Mouse (Mus musculus): ENCODE data around the gene Tapbp. TPM values are rescaled to one million over a fixed set of nuclear protein-coding genes. Genes with fewer than 3 reads are reported as not detected.
A peak's percentile ranks its signal among the peaks of the same experiment; 100 is the strongest.

Gene Tapbp
- polyA plus RNA-seq, 1 experiment from 2014 or later = 44.3 TPM

- no peak overlapping the region for H3K9ac ChIP-seq
- peaks cover 26% of the 10 kb centered on the region for H3K4me1 ChIP-seq (replicated peaks)
- no peak overlapping the region for H3K4me2 ChIP-seq
- 74% methylated on average over 17 of the region's 17 CpGs for WGBS
- no peaks in the 10 kb centered on the region for H3K9me3 ChIP-seq (replicated peaks)
- no peak overlapping the region for H3K4me3 ChIP-seq
- no peak for ATAC-seq (replicated peaks; ENCODE audit: insufficient number of reproducible peaks, insufficient read depth, low FRiP score, low read depth)
- peaks cover 5% of the 10 kb centered on the region; the same call in 1 of the 2 replicates for H3K36me3 ChIP-seq
- H3K27ac ChIP-seq = no peak overlapping the region
- H3K27me3 ChIP-seq = no peaks in the 10 kb centered on the region
Measured at GRCm38 (mm10) chr17:33926207-33926932, 10.7 kb downstream of the Tapbp start.

- Histone ChIP-seq H3K36me3 (peaks cover 19% of the 10 kb centered on the region), H3K9ac (peak overlapping the region; percentile 87), H3K4me2 (peak overlapping the region; percentile 87), H3K9me3 (replicated peaks) (no peaks in the 10 kb centered on the region), H3K27ac (peak overlapping the region; percentile 99; the same call in 1 of the 2 replicates), H3K4me1 (replicated peaks) (peaks cover 26% of the 10 kb centered on the region), H3K4me3 (peak overlapping the region; percentile 77), H3K27me3 (no peaks in the 10 kb centered on the region)
- no peak for ATAC-seq (replicated peaks; ENCODE audit: insufficient number of reproducible peaks, insufficient read depth, low FRiP score, low read depth)
- 51% methylated on average over 21 of the region's 21 CpGs for WGBS
Measured at GRCm38 (mm10) chr17:33928251-33928947, 12.7 kb downstream of the Tapbp start.

GRCm38 (mm10) chr17:33929371-33930279 is 13.9 kb downstream of the Tapbp start, which contains the start of gene Rgl2:
TSS of gene Rgl2 (plus strand) at chr17:33929543.
- Histone ChIP-seq H3K27me3 (no peaks in the 10 kb centered on the region), H3K4me1 (replicated peaks) (peaks cover 26% of the 10 kb centered on the region), H3K36me3 (peaks cover 28% of the 10 kb centered on the region), H3K4me2 (peak within 1 kb of the TSS; percentile 87), H3K4me3 (peak within 1 kb of the TSS; percentile 77), H3K9me3 (replicated peaks) (no peaks in the 10 kb centered on the region), H3K9ac (peak within 1 kb of the TSS; percentile 87), H3K27ac (peak within 1 kb of the TSS; percentile 99)
- WGBS = under 1% methylated on average over 73 of the region's 80 CpGs
- ATAC-seq (replicated peaks; ENCODE audit: insufficient number of reproducible peaks, insufficient read depth, low FRiP score, low read depth) = peak; percentile 85

- no peaks in the 10 kb centered on the region for H3K27me3 ChIP-seq
- peak overlapping the region; percentile 77 for H3K4me3 ChIP-seq
- H3K4me2 ChIP-seq = peak overlapping the region; percentile 87
- H3K4me1 ChIP-seq (replicated peaks) = peaks cover 26% of the 10 kb centered on the region
- WGBS = under 1% methylated on average over 44 of the region's 45 CpGs
- H3K27ac ChIP-seq = peak overlapping the region; percentile 99
- H3K36me3 ChIP-seq = peaks cover 29% of the 10 kb centered on the region
- H3K9ac ChIP-seq = peak overlapping the region; percentile 87
- no peaks in the 10 kb centered on the region for H3K9me3 ChIP-seq (replicated peaks)
- no peak for ATAC-seq (replicated peaks; ENCODE audit: insufficient number of reproducible peaks, insufficient read depth, low FRiP score, low read depth)
Measured at GRCm38 (mm10) chr17:33930280-33931158, 14.8 kb downstream of the Tapbp start.

- Histone ChIP-seq H3K4me3 (peak overlapping the region; percentile 77), H3K27ac (no peak overlapping the region), H3K27me3 (no peaks in the 10 kb centered on the region), H3K4me2 (peak overlapping the region; percentile 87), H3K4me1 (replicated peaks) (peaks cover 26% of the 10 kb centered on the region), H3K9me3 (replicated peaks) (no peaks in the 10 kb centered on the region), H3K36me3 (peaks cover 31% of the 10 kb centered on the region), H3K9ac (peak overlapping the region; percentile 87; the same call in 1 of the 2 replicates)
- 48% methylated on average over 18 of the region's 18 CpGs for WGBS
- no peak for ATAC-seq (replicated peaks; ENCODE audit: insufficient number of reproducible peaks, insufficient read depth, low FRiP score, low read depth)
Measured at GRCm38 (mm10) chr17:33931159-33931866, 15.6 kb downstream of the Tapbp start.

GRCm38 (mm10) chr17:33931947-33932346 is 16.2 kb downstream of the Tapbp start:
- Histone ChIP-seq H3K27me3 (no peaks in the 10 kb centered on the region), H3K9ac (no peak overlapping the region), H3K4me2 (peak overlapping the region; percentile 87; the same call in 1 of the 2 replicates), H3K9me3 (replicated peaks) (no peaks in the 10 kb centered on the region), H3K4me3 (0 out of 2 replicates have a peak overlapping the region, but pooled peaks have one; percentile 77), H3K4me1 (replicated peaks) (peaks cover 26% of the 10 kb centered on the region), H3K36me3 (peaks cover 32% of the 10 kb centered on the region; the same call in 1 of the 2 replicates), H3K27ac (no peak overlapping the region)
- no peak for ATAC-seq (replicated peaks; ENCODE audit: insufficient number of reproducible peaks, insufficient read depth, low FRiP score, low read depth)
- 89% methylated on average over 11 of the region's 11 CpGs for WGBS

- no peak overlapping the region for H3K9ac ChIP-seq
- H3K27ac ChIP-seq = no peak overlapping the region
- no peak for ATAC-seq (replicated peaks; ENCODE audit: insufficient number of reproducible peaks, insufficient read depth, low FRiP score, low read depth)
- 81% methylated on average over 14 of the region's 14 CpGs for WGBS
- H3K9me3 ChIP-seq (replicated peaks) = no peaks in the 10 kb centered on the region
- H3K36me3 ChIP-seq = peaks cover 37% of the 10 kb centered on the region; the same call in 1 of the 2 replicates
- peaks cover 26% of the 10 kb centered on the region for H3K4me1 ChIP-seq (replicated peaks)
- H3K4me2 ChIP-seq = no peak overlapping the region
- no peak overlapping the region for H3K4me3 ChIP-seq
- H3K27me3 ChIP-seq = no peaks in the 10 kb centered on the region
Measured at GRCm38 (mm10) chr17:33932448-33932847, 16.7 kb downstream of the Tapbp start.

- Histone ChIP-seq H3K9me3 (replicated peaks) (no peaks in the 10 kb centered on the region), H3K4me1 (replicated peaks) (peaks cover 22% of the 10 kb centered on the region), H3K4me2 (no peak overlapping the region), H3K27ac (no peak overlapping the region), H3K9ac (no peak overlapping the region), H3K4me3 (no peak overlapping the region), H3K27me3 (no peaks in the 10 kb centered on the region), H3K36me3 (peaks cover 40% of the 10 kb centered on the region; the same call in 1 of the 2 replicates)
- 91% methylated on average over 15 of the region's 15 CpGs for WGBS
- ATAC-seq (replicated peaks; ENCODE audit: insufficient number of reproducible peaks, insufficient read depth, low FRiP score, low read depth) = no peak
Measured at GRCm38 (mm10) chr17:33932970-33933369, 17.3 kb downstream of the Tapbp start.

GRCm38 (mm10) chr17:33935422-33936055 is 19.8 kb downstream of the Tapbp start:
- 88% methylated on average over 21 of the region's 21 CpGs for WGBS
- peaks cover 20% of the 10 kb centered on the region for H3K4me1 ChIP-seq (replicated peaks)

More at GRCm38 (mm10) chr17:33935422-33936055, 19.8 kb downstream of the Tapbp start:
- no peak for ATAC-seq (replicated peaks; ENCODE audit: insufficient number of reproducible peaks, insufficient read depth, low FRiP score, low read depth)
- H3K9ac ChIP-seq = no peak overlapping the region
- peaks cover 40% of the 10 kb centered on the region; the same call in 1 of the 2 replicates for H3K36me3 ChIP-seq
- no peaks in the 10 kb centered on the region for H3K9me3 ChIP-seq (replicated peaks)
- H3K27ac ChIP-seq = no peak overlapping the region
- no peaks in the 10 kb centered on the region for H3K27me3 ChIP-seq
- no peak overlapping the region for H3K4me3 ChIP-seq
- no peak overlapping the region for H3K4me2 ChIP-seq
